In genomic region chr7:130959868-130960267, GRCm38 (mm10) we compare ENCODE assay signal across 9 mouse cellular contexts. TPM values are rescaled to one million over a fixed set of nuclear protein-coding genes. Genes with fewer than 3 reads are reported as not detected.
A peak's percentile ranks its signal among the peaks of the same experiment; 100 is the strongest.
DNase-seq lines count a peak whose midpoint lies in the region; ATAC-seq and TF ChIP-seq lines count a peak whose summit lies in the region.
"Had no signal": no experiment of that assay in that cellular context is flagged by ENCODE, and none has a peak within 500 bp of the region (broad histone marks: within the 10 kb centered on the region; RNA-seq: fewer than 3 reads in every experiment).

No protein-coding gene starts in this region.

- no peak overlapping the region for H3K4me3 ChIP-seq in layer of hippocampus, adult 2 months
- no peak overlapping the region for H3K4me3 ChIP-seq in embryonic facial prominence, embryonic 14.5 days (ENCODE audit: low read depth, low read length)
- H3K4me3 ChIP-seq in lung, postnatal 0 days (ENCODE audit: low read depth, low read length), result no peak overlapping the region
- H3K4me3 ChIP-seq in thymus, adult 2 months (ENCODE audit: control insufficient read depth, insufficient read depth, low read length), result no peak overlapping the region
- H3K4me3 ChIP-seq: liver, embryonic 13.5 days had no signal

- H3K9ac ChIP-seq in embryonic facial prominence, embryonic 14.5 days (ENCODE audit: low read depth, low read length), result no peak overlapping the region
- H3K9ac ChIP-seq in lung, postnatal 0 days (replicated peaks; ENCODE audit: low read depth), result no peak overlapping the region
- H3K9ac ChIP-seq: liver, embryonic 13.5 days had no signal

- H3K27me3 ChIP-seq in embryonic facial prominence, embryonic 14.5 days (replicated peaks; ENCODE audit: control insufficient read depth, insufficient read depth, low read length), result no peaks in the 10 kb centered on the region
- no peaks in the 10 kb centered on the region for H3K27me3 ChIP-seq in lung, postnatal 0 days (replicated peaks; ENCODE audit: insufficient read depth, low read length)
- H3K27me3 ChIP-seq in thymus, adult 2 months (ENCODE audit: control insufficient read depth, insufficient read depth, low read length), result no peaks in the 10 kb centered on the region
- H3K27me3 ChIP-seq: liver, embryonic 13.5 days had no signal

- intact Hi-C loops in heart, postnatal 14 days (cut with DNase I), result no loop called here

- TF ChIP-seq CTCF in layer of hippocampus, adult 2 months (conservative IDR thresholded peaks at IDR 0.05), result no peak
- TF ChIP-seq CTCF in lung, postnatal 0 days (IDR thresholded peaks at IDR 0.05), result no peak
- TF ChIP-seq CTCF in thymus, adult 2 months (IDR thresholded peaks at IDR 0.05; ENCODE audit: borderline replicate concordance, control insufficient read depth, extremely low read depth, insufficient read depth, low read length, poor library complexity), result no peak

- TF ChIP-seq POLR2A in thymus, adult 2 months (IDR thresholded peaks at IDR 0.05; ENCODE audit: control insufficient read depth, extremely low read depth, insufficient read depth, low read length, poor library complexity), result no peak

- no peak for DNase-seq in layer of hippocampus, adult 2 months (ENCODE audit: low spot score in 2 of 2)
- DNase-seq in layer of hippocampus, adult 9-10 months (ENCODE audit: low spot score), result no peak
- peak; percentile 91 for DNase-seq in embryonic facial prominence, embryonic 14.5 days (ENCODE audit: low spot score)
- DNase-seq in heart, postnatal 14 days, result peak; percentile 81 to 88
- DNase-seq in lung, postnatal 0 days (ENCODE audit: low spot score), result peak; percentile 70
- DNase-seq in thymus, postnatal 4 days, result no peak
- no peak for DNase-seq in thymus, adult 2 months
- DNase-seq: liver, embryonic 13.5 days had no signal

- H3K9me3 ChIP-seq in embryonic facial prominence, embryonic 14.5 days (ENCODE audit: control insufficient read depth, low read length), result peaks cover 7% of the 10 kb centered on the region; the same call in 1 of the 2 replicates
- no peaks in the 10 kb centered on the region for H3K9me3 ChIP-seq in lung, postnatal 0 days (ENCODE audit: low read length)
- H3K9me3 ChIP-seq: liver, embryonic 13.5 days had no signal

- no peak overlapping the region for H3K4me2 ChIP-seq in embryonic facial prominence, embryonic 14.5 days (ENCODE audit: low read depth, low read length)
- H3K4me2 ChIP-seq in lung, postnatal 0 days (replicated peaks; ENCODE audit: low read depth, low read length), result no peak overlapping the region
- H3K4me2 ChIP-seq: liver, embryonic 13.5 days had no signal

- TF ChIP-seq EP300 in lung, postnatal 0 days (IDR thresholded peaks at IDR 0.05), result no peak

- no peaks in the 10 kb centered on the region for H3K36me3 ChIP-seq in embryonic facial prominence, embryonic 14.5 days (ENCODE audit: control insufficient read depth, insufficient read depth, low read length)
- no peaks in the 10 kb centered on the region for H3K36me3 ChIP-seq in lung, postnatal 0 days (ENCODE audit: insufficient read depth, low read length)
- H3K36me3 ChIP-seq in thymus, adult 2 months (ENCODE audit: control insufficient read depth, insufficient read depth, low read length), result no peaks in the 10 kb centered on the region
- H3K36me3 ChIP-seq: liver, embryonic 13.5 days had no signal

- H3K27ac ChIP-seq in layer of hippocampus, adult 2 months, result peak overlapping the region; percentile 68
- H3K27ac ChIP-seq in embryonic facial prominence, embryonic 14.5 days (replicated peaks; ENCODE audit: low read depth, low read length), result peak overlapping the region; percentile 45
- no peak overlapping the region for H3K27ac ChIP-seq in lung, postnatal 0 days (ENCODE audit: low read length)
- no peak overlapping the region for H3K27ac ChIP-seq in thymus, adult 2 months (ENCODE audit: control insufficient read depth, insufficient read depth, low read length)
- H3K27ac ChIP-seq: liver, embryonic 13.5 days had no signal

- H3K4me1 ChIP-seq in embryonic facial prominence, embryonic 14.5 days (ENCODE audit: control insufficient read depth, insufficient read depth, low read length), result peaks cover 20% of the 10 kb centered on the region
- H3K4me1 ChIP-seq in lung, postnatal 0 days (ENCODE audit: insufficient read depth, low read depth, low read length), result peaks cover 7% of the 10 kb centered on the region; the same call in 1 of the 2 replicates
- H3K4me1 ChIP-seq in thymus, adult 2 months (replicated peaks; ENCODE audit: control insufficient read depth, insufficient read depth, low read length), result no peaks in the 10 kb centered on the region
- H3K4me1 ChIP-seq: liver, embryonic 13.5 days had no signal

- 37% methylated on average over 7 of the region's 7 CpGs for WGBS in embryonic facial prominence, embryonic 14.5 days
- 34% methylated on average over 7 of the region's 7 CpGs for WGBS in lung, postnatal 0 days
- WGBS in thymus, adult 2 months, result 43% methylated on average over 7 of the region's 7 CpGs

- ATAC-seq in embryonic facial prominence, embryonic 14.5 days (ENCODE audit: low read depth), result peak; percentile 56; the same call in 1 of the 2 replicates
- peak; percentile 62 for ATAC-seq in lung, postnatal 0 days
- ATAC-seq in erythroblast, adult 5-6 weeks (replicated peaks; ENCODE audit: low FRiP score, poor library complexity, severe bottlenecking), result no peak

RNA-seq across cellular contexts. Expression of gene Htra1, which starts 24.0 kb away (rescaled TPM):
- 100 to 1,000 TPM; 239 to 255 TPM for total RNA-seq in layer of hippocampus, adult 2 months (2021)
- 113 and 128 TPM in 2 replicates for polyA plus RNA-seq in embryonic facial prominence, embryonic 14.5 days (2014; fragmentation: Nextera tagmentation; extraction: Ambion mirVana)
- 100 to 1,000 TPM; 151 to 162 TPM for total RNA-seq in heart, postnatal 14 days (2021)
- 44.6 and 52.1 TPM in 2 replicates for polyA plus RNA-seq in lung, postnatal 0 days (2015; fragmentation: Nextera tagmentation; extraction: Ambion mirVana)
- total RNA-seq in erythroblast, adult 5-6 weeks (2015; ENCODE audit: low replicate concordance), result not detected in 2 replicates
- total RNA-seq in erythroblast, adult 5-6 weeks (2017; ENCODE audit: low replicate concordance), result not detected in 2 replicates
- polyA plus RNA-seq in thymus, adult 2 months (2012; rRNA removed), result 35.8 TPM in 2 replicates

Comparison
In these comparisons a context has a peak if more than half of its experiments do, and no peak if none do; other contexts are left out.
1. DNase-seq: peak in embryonic facial prominence, embryonic 14.5 days (single experiment), heart, postnatal 14 days (2 of 2) and lung, postnatal 0 days (single experiment); none in layer of hippocampus, adult 2 months (0 of 2), layer of hippocampus, adult 9-10 months (single experiment), thymus, postnatal 4 days (single experiment) and thymus, adult 2 months (single experiment).
2. H3K27ac ChIP-seq: peak in layer of hippocampus, adult 2 months (single experiment) and embryonic facial prominence, embryonic 14.5 days (single experiment); none in lung, postnatal 0 days (single experiment) and thymus, adult 2 months (single experiment).
3. RNA of gene Htra1, which starts 24.0 kb away (total RNA-seq): 239 to 255 TPM in layer of hippocampus, adult 2 months and 151 to 162 TPM in heart, postnatal 14 days; not detected in erythroblast, adult 5-6 weeks; every median in the first group is over 100 times any median in the second.